Mouse (Mus musculus) erythroblast, adult 5-6 weeks (primary cell): ENCODE measurements around the gene Adig. TPM values are rescaled to one million over a fixed set of nuclear protein-coding genes. Genes with fewer than 3 reads are reported as not detected.
A peak's percentile ranks its signal among the peaks of the same experiment; 100 is the strongest.

Source experiments
- ATAC-seq: replicated peaks from 2 replicates; pipeline ENCODE4 v1.8.0; 2016; ENCODE audit warnings: moderate number of reproducible peaks, mild to moderate bottlenecking, moderate TSS enrichment, inconsistent platforms; ENCODE audit not compliant: poor library complexity, low FRiP score, severe bottlenecking
- total RNA-seq, 2 experiments: library from RNA; stranded (forward) in 1 of 2; stranded (reverse) in 1 of 2; fragments of 150-400 nt in 1 of 2; fragments of 200-764, 138-1000 nt in 1 of 2; gene quantifications; 2 replicates each; pipeline versions ENCODE4 v1.2.3 to v1.2.4; 2015 to 2017; ENCODE audit warnings: low replicate concordance in 2 of 2

The Adig gene
- total RNA-seq, 2 experiments from 2014 or later, result not detected

GRCm38 (mm10) chr2:158534559-158534958, 32.1 kb downstream of the Adig start:
- ATAC-seq, result no peak

GRCm38 (mm10) chr2:158539433-158540305, 37.3 kb downstream of the Adig start:
- ATAC-seq, result no peak

DNA sequence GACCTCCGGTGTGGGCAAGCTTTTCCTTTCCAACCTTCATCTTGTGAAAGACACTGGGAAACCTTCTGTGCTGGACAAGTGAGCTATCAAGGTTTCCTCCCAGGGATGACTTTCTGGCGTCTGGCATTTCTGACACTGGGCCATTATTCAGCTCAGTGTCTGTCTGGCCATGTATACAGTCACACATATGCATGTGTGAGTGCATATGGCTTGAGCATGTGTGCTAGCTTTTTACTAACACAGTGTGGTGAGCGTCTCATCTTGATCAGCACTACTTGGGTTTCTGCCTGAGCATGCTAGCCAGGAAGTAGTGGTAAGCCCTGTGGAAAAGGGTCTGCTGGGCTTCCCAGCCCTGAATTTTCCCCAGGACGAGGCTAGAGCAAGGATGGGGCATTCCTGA, 38.9 kb downstream of the Adig start:
- no peak for ATAC-seq

DNA sequence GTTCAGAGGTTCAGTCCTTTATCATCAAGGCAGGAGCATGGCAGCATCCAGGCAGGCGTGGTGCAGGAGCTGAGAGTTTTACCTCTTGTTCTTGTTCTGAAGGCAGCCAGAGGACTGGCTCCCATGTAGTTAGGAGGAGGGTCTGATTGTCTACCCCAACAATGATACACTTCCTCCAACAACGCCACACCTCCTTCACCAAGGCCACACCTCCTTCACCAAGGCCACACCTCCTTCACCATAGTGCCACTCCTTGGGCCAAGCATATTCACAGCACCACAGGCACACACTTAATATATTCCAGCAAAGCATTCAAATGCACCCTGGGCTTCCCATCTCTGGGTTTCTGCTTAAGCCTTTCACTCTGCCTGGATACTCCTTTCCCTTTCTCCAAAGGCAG, 42.9 kb downstream of the Adig start:
- no peak for ATAC-seq

- peak; percentile 44; the same call in 1 of the 2 replicates for ATAC-seq
Observed at GRCm38 (mm10) chr2:158546751-158547150, 44.3 kb downstream of the Adig start.

DNA sequence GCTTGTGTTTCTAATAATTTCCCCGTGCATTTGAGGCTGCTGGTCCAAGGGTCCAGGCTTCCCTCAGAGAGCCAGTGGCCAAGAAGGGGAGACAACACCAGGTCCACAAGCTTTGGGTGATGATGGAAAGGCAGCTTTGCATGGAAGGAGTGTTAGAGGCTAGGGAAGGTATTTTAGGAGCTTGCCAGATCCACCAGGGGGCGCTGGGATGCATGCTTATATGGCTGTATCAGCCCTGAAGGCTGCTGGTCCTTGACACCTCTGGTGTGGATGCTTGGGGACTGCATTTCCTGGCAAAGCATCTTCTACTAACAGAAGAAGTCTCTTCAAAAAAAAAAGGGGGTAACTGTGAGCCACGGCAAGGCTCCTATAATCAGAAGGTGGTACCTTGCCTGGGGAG, 47.7 kb downstream of the Adig start:
- peak; percentile 75 for ATAC-seq

- no peak for ATAC-seq
Observed at GRCm38 (mm10) chr2:158554366-158554765, 52.0 kb downstream of the Adig start.

DNA sequence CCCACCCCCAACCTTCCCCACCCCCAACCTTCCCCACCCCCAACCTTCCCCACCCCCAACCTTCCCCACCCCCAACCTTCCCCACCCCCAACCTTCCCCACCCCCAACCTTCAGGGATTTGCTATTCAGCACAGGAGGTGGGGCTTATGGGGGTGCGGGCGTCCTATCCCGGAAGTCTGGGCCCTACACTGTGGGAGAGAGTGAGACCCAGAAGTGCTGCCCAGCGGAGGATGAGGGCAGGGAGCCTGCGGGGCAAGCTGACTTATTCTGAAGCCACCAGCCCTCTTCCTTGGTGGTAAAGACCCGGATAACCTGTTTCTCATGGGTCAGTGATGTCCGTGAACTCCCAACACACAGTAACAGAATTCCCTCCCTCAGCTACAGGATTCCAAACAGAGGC, 52.8 kb downstream of the Adig start:
- no peak for ATAC-seq

DNA sequence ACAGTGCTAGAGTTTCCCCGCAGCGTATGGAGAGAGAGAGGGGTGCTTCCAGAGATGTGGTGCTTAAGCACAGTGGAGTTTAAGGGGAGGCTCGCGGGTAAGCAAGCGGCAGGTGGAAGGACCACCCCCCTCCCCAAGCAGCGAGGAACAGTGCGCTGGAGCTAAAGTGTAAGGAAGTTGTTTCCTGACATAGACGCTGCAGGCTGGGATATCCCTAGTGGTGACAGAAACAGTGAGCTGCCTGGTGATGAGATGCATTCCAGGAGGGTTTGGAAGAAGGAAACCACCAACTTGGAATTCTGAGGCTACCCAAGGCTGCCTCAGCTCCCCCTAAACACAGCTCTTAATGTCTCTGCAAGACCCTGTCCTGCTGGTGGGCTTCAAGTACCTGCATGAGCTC, 53.4 kb downstream of the Adig start:
- ATAC-seq, result no peak

DNA sequence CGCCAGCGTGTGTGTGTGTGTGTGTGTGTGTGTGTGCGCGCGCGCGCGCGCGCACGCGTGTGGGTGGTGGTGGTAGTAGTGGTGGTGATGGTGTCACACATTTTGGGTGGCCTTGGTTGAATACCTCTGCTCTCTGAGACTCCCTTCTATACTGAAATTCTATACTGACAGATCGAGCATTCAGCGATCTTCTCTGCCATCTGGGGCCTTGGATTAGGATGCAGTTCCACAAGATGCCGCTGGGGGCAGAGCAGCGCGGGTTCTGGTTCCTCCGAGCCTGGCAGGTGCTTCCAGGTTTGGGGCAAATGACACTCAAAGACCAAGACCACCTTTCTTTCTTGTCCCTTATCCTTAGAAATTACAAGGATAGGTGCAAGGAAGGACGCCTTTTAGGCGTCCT, 53.8 kb downstream of the Adig start:
- peak; percentile 77 for ATAC-seq

- no peak for ATAC-seq
Observed at GRCm38 (mm10) chr2:158556750-158557149, 54.3 kb downstream of the Adig start.

Other genes starting within 250 kb of the Adig start
- not detected in 2 replicates for gene Bpi, start 244.5 kb upstream of the Adig start, total RNA-seq (2015; ENCODE audit: low replicate concordance)
- gene Bpi, start 244.5 kb upstream of the Adig start, total RNA-seq (2017; ENCODE audit: low replicate concordance), result not detected in 2 replicates
- gene Lbp, start 196.1 kb upstream of the Adig start, total RNA-seq (2015; ENCODE audit: low replicate concordance), result 28.4 and 32.3 TPM in 2 replicates
- gene Lbp, start 196.1 kb upstream of the Adig start, total RNA-seq (2017; ENCODE audit: low replicate concordance), result 10.5 and 23.2 TPM in 2 replicates
- gene Snhg11, start 127.0 kb upstream of the Adig start, total RNA-seq (2015; ENCODE audit: low replicate concordance), result not detected in 2 replicates
- gene Snhg11, start 127.0 kb upstream of the Adig start, total RNA-seq (2017; ENCODE audit: low replicate concordance), result 0.42 TPM in 1 of 2 replicates, not detected in the other
- 6.5 and 18.8 TPM in 2 replicates for gene Ralgapb, start 92.8 kb upstream of the Adig start, total RNA-seq (2015; ENCODE audit: low replicate concordance)
- 15.3 and 17.2 TPM in 2 replicates for gene Ralgapb, start 92.8 kb upstream of the Adig start, total RNA-seq (2017; ENCODE audit: low replicate concordance)
- not detected in 2 replicates for gene Arhgap40, start 10.2 kb downstream of the Adig start, total RNA-seq (2015; ENCODE audit: low replicate concordance)
- gene Arhgap40, start 10.2 kb downstream of the Adig start, total RNA-seq (2017; ENCODE audit: low replicate concordance), result not detected in 2 replicates
- not detected in 2 replicates for gene Slc32a1, start 108.2 kb downstream of the Adig start, total RNA-seq (2015; ENCODE audit: low replicate concordance)
- gene Slc32a1, start 108.2 kb downstream of the Adig start, total RNA-seq (2017; ENCODE audit: low replicate concordance), result not detected in 2 replicates
- gene Actr5, start 122.3 kb downstream of the Adig start, total RNA-seq (2015; ENCODE audit: low replicate concordance), result 3.1 and 6.5 TPM in 2 replicates
- gene Actr5, start 122.3 kb downstream of the Adig start, total RNA-seq (2017; ENCODE audit: low replicate concordance), result 4.0 and 7.4 TPM in 2 replicates
- not detected in 2 replicates for gene Ppp1r16b, start 162.8 kb downstream of the Adig start, total RNA-seq (2015; ENCODE audit: low replicate concordance)
- gene Ppp1r16b, start 162.8 kb downstream of the Adig start, total RNA-seq (2017; ENCODE audit: low replicate concordance), result 0.14 TPM in 1 of 2 replicates, not detected in the other